Mouse (Mus musculus) lung, postnatal 0 days (tissue): ENCODE data around the gene Pigw.

Source experiments
- CTCF ChIP-seq: IDR thresholded peaks from 2 replicates; pipeline ENCODE4 v1.5.1; 2016; ENCODE audit warnings: antibody characterized with exemption, mild to moderate bottlenecking
- EP300 ChIP-seq: IDR thresholded peaks from 2 replicates; pipeline ENCODE4 v1.6.1; 2016; ENCODE audit warnings: antibody characterized with exemption, mild to moderate bottlenecking, control low read depth

- TF ChIP-seq CTCF (no peak), EP300 (no peak)
Observed at GRCm38 (mm10) chr11:84893113-84893512, 13.0 kb upstream of the Pigw start.
